Mouse (Mus musculus) left cerebral cortex, adult 2 months (tissue): Measurements from ENCODE around the gene Ric8a. TPM values are rescaled to one million over a fixed set of nuclear protein-coding genes. Genes with fewer than 3 reads are reported as not detected.

Experiments used
- DNase-seq, 2 experiments: peaks; one replicate each; pipeline ENCODE4 v3.0.0; 2021 to 2022; ENCODE audit warnings: low spot score in 2 of 2, mixed read lengths in 1 of 2; ENCODE audit errors: extremely low spot score in 1 of 2
- H3K27ac ChIP-seq: fragments of 200-600 bp; 2 replicates; pipeline ENCODE4 v1.8.1; 2022
- H3K4me3 ChIP-seq: fragments of 200-600 bp; 2 replicates; pipeline ENCODE4 v1.8.1; 2022
- CTCF ChIP-seq: fragments of 200-600 bp; IDR thresholded peaks from 2 replicates; pipeline ENCODE4 v1.8.1; 2022; ENCODE audit warnings: antibody characterized with exemption, mild to moderate bottlenecking, moderate library complexity
- intact Hi-C: fragments of 180-260 bp; cut with DNase I; formaldehyde crosslinking; loops from one replicate; pipeline ENCODE4 v1.15.1; 2025
- long read RNA-seq, 2 experiments: library from polyadenylated mRNA; stranded (forward); transcript quantifications; one replicate each; pipeline ENCODE4 v2.0.0; 2021; ENCODE audit warnings: borderline mapping rate in 2 of 2
- total RNA-seq, 2 experiments: library from RNA; stranded (reverse); gene quantifications; 2 replicates each; pipeline ENCODE4 v1.2.3; 2021

Ric8a gene
- 10 to 100 TPM; 62.1 to 74.2 TPM for total RNA-seq
- long read RNA-seq, experiment 1, transcript Ric8a-201 (10 exons, 3,406 nt): major isoform, 91 of 130 reads
- long read RNA-seq, experiment 1, partial matches to known transcripts: 16 of 130 reads
- long read RNA-seq, experiment 1, other reads (novel, unspliced or antisense): 15 of 130 reads
- long read RNA-seq, experiment 2, transcript Ric8a-201 (10 exons, 3,406 nt): major isoform, 62 of 92 reads
- long read RNA-seq, experiment 2, partial matches to known transcripts: 9 of 92 reads
- long read RNA-seq, experiment 2, other reads (novel, unspliced or antisense): 16 of 92 reads

DNA sequence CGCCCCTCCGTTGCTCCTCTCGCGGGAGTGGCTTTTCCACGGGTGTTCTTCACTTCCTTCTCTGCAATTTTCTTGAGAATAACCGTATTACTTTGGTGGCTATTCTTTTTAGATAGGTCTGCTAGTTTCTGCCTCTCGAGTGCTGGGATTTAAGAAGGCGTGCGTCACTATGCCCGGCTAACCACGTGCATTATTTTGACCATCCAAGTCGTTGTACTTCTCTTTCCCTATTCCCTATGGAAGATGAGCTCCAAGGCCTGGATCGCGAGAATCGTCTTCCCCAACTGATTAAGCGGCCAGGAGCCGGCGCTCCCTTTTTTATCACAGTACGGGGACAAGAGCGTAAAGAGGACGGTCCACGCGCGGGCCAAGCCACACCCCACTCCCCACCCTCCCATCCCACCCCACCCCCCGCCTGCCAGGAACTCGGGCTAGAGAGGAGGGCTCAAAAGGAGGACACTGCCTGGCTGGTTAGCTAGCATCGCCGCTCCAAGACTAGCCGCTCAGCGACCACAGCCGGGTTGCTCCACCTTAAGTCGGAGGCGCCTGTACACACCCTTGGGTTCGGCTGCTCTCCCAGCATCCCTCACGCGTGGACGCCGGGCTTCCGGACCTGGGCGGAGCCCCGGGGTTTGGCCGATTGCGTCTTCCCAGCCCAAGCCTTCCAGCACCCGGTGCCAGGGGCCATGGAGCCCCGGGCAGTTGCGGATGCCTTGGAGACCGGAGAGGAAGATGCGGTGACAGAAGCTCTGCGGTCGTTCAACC, at the start of gene Ric8a:
Gene Ric8a (plus strand): TSS at position 173 of the 765 bp plus-strand sequence.
- intact Hi-C loops: loop anchor here (1.0 to 5.0 kb wide), 2 partner anchors 25 to 315 kb away; partner anchors contain the start of genes Rnh1 and Sirt3
- no peak for TF ChIP-seq CTCF
- peak within 1 kb of the TSS; percentile 90 for H3K27ac ChIP-seq

DNA sequence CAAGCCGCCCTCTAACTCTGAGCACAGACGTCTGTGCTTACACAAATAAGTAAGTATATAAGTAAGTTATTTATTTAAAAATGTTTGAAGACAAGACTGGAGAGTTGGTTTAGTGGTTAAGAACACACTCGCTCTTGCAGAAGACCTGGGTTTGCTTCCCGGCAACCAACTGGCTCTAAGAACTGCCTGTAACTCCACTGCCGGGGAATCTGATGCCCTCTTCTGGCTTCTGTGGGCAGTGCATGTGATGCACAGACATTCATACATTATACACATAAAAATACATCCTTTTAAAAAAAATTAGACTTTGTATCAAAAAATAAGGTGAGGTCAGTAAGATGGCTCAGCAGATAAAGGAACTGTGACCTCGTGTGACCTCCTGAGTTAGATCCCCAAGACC, 46.3 kb upstream of the Ric8a start:
- Histone ChIP-seq H3K4me3 (no peak overlapping the region), H3K27ac (no peak overlapping the region)
- no peak for DNase-seq
- intact Hi-C loops: no loop called here
- peak; percentile 23; the same call in 1 of the 2 replicates for TF ChIP-seq CTCF

More for the DNA sequence above, at the start of gene Ric8a:
- H3K4me3 ChIP-seq: peak within 1 kb of the TSS; percentile 75
- peak; percentile 86 to 89 for DNase-seq

DNA sequence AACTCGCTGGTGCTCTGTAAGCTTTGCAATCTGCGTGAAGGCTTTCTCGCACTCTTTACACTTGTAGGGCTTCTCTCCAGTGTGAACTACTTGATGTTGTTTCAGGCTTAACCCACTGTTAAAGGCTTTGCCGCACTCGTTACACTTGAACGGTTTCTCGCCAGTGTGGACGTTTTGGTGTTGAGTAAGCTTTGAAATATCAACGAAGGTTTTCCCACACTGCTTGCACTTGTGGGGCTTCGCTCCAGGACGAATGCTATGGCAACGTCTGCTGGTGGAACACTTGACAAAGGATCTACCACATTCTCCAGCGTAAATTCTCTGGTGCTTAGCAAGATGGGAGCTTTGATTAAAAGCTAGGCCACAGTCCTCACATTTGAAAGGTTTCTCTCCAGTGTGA, 45.0 kb upstream of the Ric8a start:
- DNase-seq: no peak
- no peak for TF ChIP-seq CTCF

DNA sequence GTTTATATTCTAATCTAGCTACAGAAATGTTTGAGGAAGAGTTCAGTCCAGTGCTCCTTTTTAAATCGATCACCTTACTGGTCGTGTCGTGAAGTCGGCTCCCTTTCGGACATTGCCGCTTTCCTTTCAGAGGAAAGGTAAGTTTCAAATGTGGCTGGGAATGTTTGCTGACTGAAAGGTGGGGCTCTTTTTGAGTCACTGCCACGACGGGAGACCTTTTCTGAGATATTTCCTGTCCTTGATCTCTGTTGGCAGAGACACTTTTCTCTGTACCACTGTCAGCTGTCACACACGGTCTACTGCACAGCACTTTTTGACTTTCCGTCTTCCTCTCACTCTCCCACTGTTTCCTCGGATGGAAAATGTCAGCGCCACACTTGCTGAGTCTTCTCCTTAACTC, 43.9 kb upstream of the Ric8a start:
- no peak for DNase-seq
- intact Hi-C loops: no loop called here
- no peak for TF ChIP-seq CTCF
- no peak overlapping the region for H3K27ac ChIP-seq
- no peak overlapping the region for H3K4me3 ChIP-seq

More for the DNA sequence above, 45.0 kb upstream of the Ric8a start:
- intact Hi-C loops: no loop called here
- Histone ChIP-seq H3K27ac (peak overlapping the region; percentile 40; the same call in 1 of the 2 replicates), H3K4me3 (no peak overlapping the region)

DNA sequence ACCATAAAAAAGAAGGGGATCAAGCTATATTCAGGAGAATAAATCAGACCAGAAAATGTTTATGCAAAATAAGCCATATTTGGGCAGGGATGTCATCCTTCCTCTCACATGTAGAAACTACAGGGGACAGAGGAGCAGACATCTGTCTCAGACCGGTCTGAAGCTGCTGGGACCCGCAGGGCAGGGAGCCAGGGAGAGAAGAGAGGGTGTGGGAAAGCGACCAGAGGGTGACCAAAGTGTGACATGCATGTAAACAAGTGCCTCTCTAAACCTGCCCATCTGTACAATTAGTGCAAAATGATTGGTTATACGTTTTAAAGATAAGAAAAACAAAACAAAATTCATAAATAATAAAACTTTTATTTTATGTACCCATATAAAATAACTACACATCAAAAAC, 36.6 kb upstream of the Ric8a start:
- H3K4me3 ChIP-seq: no peak overlapping the region
- TF ChIP-seq CTCF: no peak
- H3K27ac ChIP-seq: no peak overlapping the region
- intact Hi-C loops: no loop called here
- DNase-seq: no peak

DNA sequence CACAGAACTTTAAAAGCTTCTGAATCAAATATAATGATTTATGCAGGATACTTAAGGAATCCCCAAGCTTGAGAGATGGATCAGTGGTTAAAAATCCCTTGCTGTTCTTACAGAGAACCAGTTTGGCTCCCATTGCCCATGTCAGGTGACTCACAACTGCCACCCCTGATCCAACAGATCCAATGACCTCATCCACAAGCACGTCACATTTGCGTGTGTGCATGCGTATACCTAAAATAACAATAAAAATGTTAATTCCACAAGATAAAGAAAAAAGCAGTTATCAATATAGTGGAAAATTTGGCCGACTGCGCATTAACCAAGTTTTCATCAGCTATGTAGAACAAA, 35.5 kb upstream of the Ric8a start:
- H3K4me3 ChIP-seq: peak overlapping the region; percentile 49
- peak overlapping the region; percentile 93 for H3K27ac ChIP-seq
- no peak for TF ChIP-seq CTCF
- intact Hi-C loops: no loop called here
- no peak for DNase-seq

DNA sequence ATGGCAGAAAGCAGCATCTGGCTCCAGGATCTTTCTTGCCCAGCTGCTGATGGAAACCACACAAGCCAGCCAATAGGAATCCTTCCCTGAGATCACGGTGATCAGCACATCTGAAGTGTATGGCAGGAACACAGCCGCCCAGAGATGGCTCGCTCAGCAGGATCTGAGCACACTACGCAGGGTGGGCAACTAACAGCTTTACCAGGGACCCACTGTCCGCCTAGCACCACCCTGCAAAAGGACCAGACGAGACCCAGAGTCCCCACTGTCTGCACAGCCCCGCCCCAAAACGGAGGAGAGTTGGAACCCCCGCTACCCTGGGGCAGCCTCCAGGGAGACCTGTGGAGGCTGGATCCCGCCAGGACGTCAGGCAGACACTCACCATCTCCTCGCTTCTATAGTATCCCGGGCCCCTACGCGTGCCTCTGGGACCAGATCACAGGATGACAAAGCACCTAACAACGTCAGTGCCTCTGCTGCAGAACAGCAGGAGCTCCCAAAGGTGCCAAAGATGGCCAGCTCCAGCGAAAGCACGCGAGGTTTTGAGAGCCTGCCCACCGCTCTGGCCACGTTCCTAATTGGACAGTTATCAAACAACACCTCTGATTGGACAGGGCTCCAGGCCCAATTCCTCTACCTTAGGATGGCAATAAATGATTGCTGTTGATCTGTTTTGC, 35.0 kb upstream of the Ric8a start, which contains the start of gene Zfp941:
Gene Zfp941 (minus strand): TSS at position 526 of the 677 bp plus-strand sequence.
- H3K27ac ChIP-seq: peak within 1 kb of the TSS; percentile 93
- peak; percentile 67 to 68 for DNase-seq
- H3K4me3 ChIP-seq: peak within 1 kb of the TSS; percentile 49
- intact Hi-C loops: no loop called here
- TF ChIP-seq CTCF: no peak

DNA sequence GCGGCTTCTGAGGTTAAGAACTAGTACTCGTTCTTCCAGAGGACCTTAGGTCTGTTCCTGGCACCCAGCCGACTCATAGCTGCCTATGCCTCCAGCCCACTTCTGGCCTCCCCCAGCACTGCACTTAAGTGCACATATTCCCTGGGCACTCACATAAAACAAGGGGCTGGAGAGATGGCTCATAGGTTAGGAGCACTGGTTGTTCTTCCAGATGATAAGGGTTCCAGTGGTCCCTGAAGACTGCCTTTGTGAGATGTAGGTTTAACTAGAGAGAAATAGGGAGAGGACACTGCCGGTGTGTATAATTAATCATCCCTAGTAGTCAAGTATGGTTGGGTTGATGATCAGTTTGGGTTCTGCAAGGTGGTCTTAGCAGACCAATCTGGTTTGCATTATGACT, 34.0 kb upstream of the Ric8a start:
- no peak for DNase-seq
- TF ChIP-seq CTCF: no peak
- Histone ChIP-seq H3K27ac (no peak overlapping the region; the same call in 1 of the 2 replicates), H3K4me3 (no peak overlapping the region)
- intact Hi-C loops: no loop called here

DNA sequence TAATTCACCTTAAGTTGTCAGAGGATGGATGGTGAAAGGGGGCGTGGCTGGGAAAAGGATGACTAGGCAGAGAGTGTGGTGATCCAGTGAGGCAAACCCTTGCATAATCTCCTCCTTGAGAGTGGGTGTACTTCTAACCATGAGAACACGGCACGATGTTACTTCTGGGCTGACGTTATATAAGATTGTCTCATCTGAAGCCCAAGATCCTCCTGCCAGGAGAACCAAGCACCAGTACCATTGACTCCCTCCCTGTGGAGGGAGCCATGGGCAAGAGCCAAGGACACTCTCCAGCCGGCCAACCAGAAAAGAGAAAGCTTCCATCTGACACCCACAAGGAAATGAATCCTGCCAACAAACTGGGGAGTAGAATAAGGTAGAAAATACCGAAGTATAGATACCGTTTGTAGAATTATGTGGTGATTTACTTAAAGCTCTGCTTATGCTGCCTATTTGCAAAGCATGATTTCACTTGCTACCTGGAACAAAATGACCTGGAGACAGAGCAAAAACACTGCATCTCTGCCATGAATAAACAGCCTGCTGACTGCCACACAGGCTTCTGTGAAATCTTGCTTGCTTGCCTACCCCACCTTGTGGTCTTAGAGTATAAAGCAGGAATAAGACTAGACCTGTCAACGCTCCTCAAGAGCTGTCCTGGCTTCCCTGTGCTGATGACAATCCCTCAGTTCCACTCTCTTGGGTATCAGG, 28.4 kb upstream of the Ric8a start:
- TF ChIP-seq CTCF: peak; percentile 66
- DNase-seq: peak; percentile 49 to 62
- intact Hi-C loops: loop anchor here (2.0 kb wide), 4 partner anchors 350 to 748 kb away; partner anchors contain the start of gene Sprn
- peak overlapping the region; percentile 84 for H3K27ac ChIP-seq
- H3K4me3 ChIP-seq: peak overlapping the region; percentile 21; the same call in 1 of the 2 replicates

DNA sequence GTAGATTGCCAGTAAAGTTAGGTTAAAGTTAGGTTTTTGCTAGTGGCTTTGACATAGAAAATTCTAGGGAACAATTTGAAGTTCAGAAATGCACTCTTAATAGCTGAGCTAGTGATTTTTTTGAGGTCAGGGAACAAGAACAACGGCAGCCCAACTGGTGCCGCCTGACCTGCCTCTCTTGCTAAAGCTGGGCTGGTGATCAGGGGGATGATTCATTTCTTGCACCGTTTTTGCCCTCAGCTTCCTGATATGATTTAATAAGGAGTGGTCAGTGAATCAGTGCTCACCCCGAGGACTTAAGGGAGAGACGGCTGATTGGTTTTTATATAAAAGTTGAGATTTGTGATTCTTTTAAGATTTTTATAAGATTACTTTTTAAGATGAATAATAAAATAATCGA, 25.3 kb upstream of the Ric8a start:
- intact Hi-C loops: no loop called here
- no peak for DNase-seq
- TF ChIP-seq CTCF: no peak
- Histone ChIP-seq H3K27ac (no peak overlapping the region), H3K4me3 (no peak overlapping the region)

DNA sequence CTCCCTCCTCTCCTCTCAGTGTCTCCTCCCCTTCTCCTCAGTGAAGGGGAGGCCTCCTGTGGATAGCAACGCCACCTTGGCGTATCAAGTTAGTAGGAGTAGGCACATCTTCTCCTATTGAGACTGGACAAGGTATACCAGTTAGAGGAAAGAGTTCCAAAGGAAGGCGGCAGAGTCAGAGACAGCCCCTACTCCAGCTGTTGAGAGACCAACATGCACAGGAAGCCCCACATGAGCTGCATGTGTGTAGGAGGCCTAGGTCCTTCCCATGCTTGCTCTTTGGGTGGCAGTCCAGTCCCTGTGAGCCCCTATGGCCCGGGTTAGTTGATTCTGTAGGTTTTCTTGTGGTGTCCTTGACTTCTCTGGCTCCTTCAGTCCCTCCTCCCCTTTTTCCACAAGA, 23.4 kb upstream of the Ric8a start:
- H3K27ac ChIP-seq: no peak overlapping the region
- TF ChIP-seq CTCF: no peak
- no peak overlapping the region for H3K4me3 ChIP-seq
- intact Hi-C loops: no loop called here
- no peak for DNase-seq
